Mouse (Mus musculus) large intestine, adult 2 months (tissue): ENCODE results near the gene Ppm1a. TPM values are rescaled to one million over a fixed set of nuclear protein-coding genes. Genes with fewer than 3 reads are reported as not detected.

ENCODE experiments used
- DNase-seq: peaks from one replicate; pipeline ENCODE4 v3.0.0-alpha.2; 2012; ENCODE audit warnings: low read depth, low spot score
- WGBS: fragments of 180-500 bp; shearing (Covaris S2); methylation state at CpG from one replicate; pipeline ENCODE4 v1.1.7; 2018; 5-methylcytosine and 5-hydroxymethylcytosine counted together
- polyA plus RNA-seq: library from polyadenylated mRNA; depleted of rRNA; stranded (reverse); fragments of >200 nt; gene quantifications from 2 replicates; pipeline ENCODE4 v1.2.3, GENCODE M21; 2012; rRNA removed

The Ppm1a gene
- polyA plus RNA-seq, result 50.4 and 68.0 TPM in 2 replicates

- DNase-seq, result no peak
- 40% methylated on average over 4 of the region's 4 CpGs for WGBS
Observed at GRCm38 (mm10) chr12:72757086-72757485, at the start of gene Ppm1a. Ppm1a (plus strand) TSS chr12:72757455.

GRCm38 (mm10) chr12:72709981-72710380 is 47.3 kb upstream of the Ppm1a start:
- WGBS, result 92% methylated on average over 3 of the region's 3 CpGs
- DNase-seq, result no peak

GRCm38 (mm10) chr12:72714896-72715295 is 42.4 kb upstream of the Ppm1a start:
- WGBS, result 83% methylated on average over 2 of the region's 2 CpGs
- DNase-seq, result no peak

- WGBS, result 93% methylated on average over 9 of the region's 9 CpGs
- DNase-seq, result no peak
Observed at GRCm38 (mm10) chr12:72715846-72716245, 41.4 kb upstream of the Ppm1a start.

- DNase-seq, result no peak
- WGBS, result 56% methylated on average over 2 of the region's 2 CpGs
Observed at GRCm38 (mm10) chr12:72719046-72719445, 38.2 kb upstream of the Ppm1a start.

GRCm38 (mm10) chr12:72719452-72720087 is 37.7 kb upstream of the Ppm1a start:
- no peak for DNase-seq
- WGBS, result 58% methylated on average over 11 of the region's 11 CpGs

- WGBS, result 82% methylated on average over 5 of the region's 5 CpGs
Observed at GRCm38 (mm10) chr12:72721710-72722109, 35.5 kb upstream of the Ppm1a start.

GRCm38 (mm10) chr12:72723965-72724364 is 33.3 kb upstream of the Ppm1a start:
- 10% methylated on average over 3 of the region's 3 CpGs for WGBS
- DNase-seq, result no peak

More at GRCm38 (mm10) chr12:72721710-72722109, 35.5 kb upstream of the Ppm1a start:
- DNase-seq, result no peak

- DNase-seq, result no peak
- WGBS, result 84% methylated on average over 8 of the region's 8 CpGs
Observed at GRCm38 (mm10) chr12:72727021-72727420, 30.2 kb upstream of the Ppm1a start.

- WGBS, result 60% methylated on average over 5 of the region's 5 CpGs
- DNase-seq, result no peak
Observed at GRCm38 (mm10) chr12:72727611-72728010, 29.6 kb upstream of the Ppm1a start.

- DNase-seq, result no peak
- 76% methylated on average over 2 of the region's 2 CpGs for WGBS
Observed at GRCm38 (mm10) chr12:72734112-72734511, 23.1 kb upstream of the Ppm1a start.

GRCm38 (mm10) chr12:72741176-72741575 is 16.1 kb upstream of the Ppm1a start:
- DNase-seq, result no peak
- WGBS, result 66% methylated on average over 6 of the region's 6 CpGs

- 34% methylated on average over 9 of the region's 9 CpGs for WGBS
- DNase-seq, result no peak
Observed at GRCm38 (mm10) chr12:72744803-72745360, 12.4 kb upstream of the Ppm1a start.

GRCm38 (mm10) chr12:72745486-72745885 is 11.8 kb upstream of the Ppm1a start:
- no peak for DNase-seq
- 79% methylated on average over 14 of the region's 14 CpGs for WGBS

- WGBS, result 77% methylated on average over 4 of the region's 4 CpGs
Observed at GRCm38 (mm10) chr12:72748341-72748740, 8.9 kb upstream of the Ppm1a start.

GRCm38 (mm10) chr12:72748841-72749240 is 8.4 kb upstream of the Ppm1a start:
- WGBS, result 34% methylated on average over 4 of the region's 4 CpGs
- no peak for DNase-seq

More at GRCm38 (mm10) chr12:72748341-72748740, 8.9 kb upstream of the Ppm1a start:
- DNase-seq, result no peak

GRCm38 (mm10) chr12:72749500-72749899 is 7.8 kb upstream of the Ppm1a start:
- 78% methylated on average over 2 of the region's 2 CpGs for WGBS
- no peak for DNase-seq

- WGBS, result 62% methylated on average over 5 of the region's 5 CpGs
- DNase-seq, result no peak
Observed at GRCm38 (mm10) chr12:72750016-72750415, 7.2 kb upstream of the Ppm1a start.

- WGBS, result 83% methylated on average over 2 of the region's 2 CpGs
- DNase-seq, result no peak
Observed at GRCm38 (mm10) chr12:72750606-72751005, 6.6 kb upstream of the Ppm1a start.

- WGBS, result 30% methylated on average over 1 of the region's 1 CpGs
- no peak for DNase-seq
Observed at GRCm38 (mm10) chr12:72757596-72757995, 341 bp downstream of the Ppm1a start.

- no peak for DNase-seq
- WGBS, result 10% methylated on average over 7 of the region's 7 CpGs
Observed at GRCm38 (mm10) chr12:72759956-72760355, 2.7 kb downstream of the Ppm1a start.
